Mouse (Mus musculus): ENCODE data around the gene Tasp1. TPM values are rescaled to one million over a fixed set of nuclear protein-coding genes. Genes with fewer than 3 reads are reported as not detected.

The Tasp1 gene
- polyA plus RNA-seq, 1 experiment from 2014 or later, result 18.1 TPM

DNA sequence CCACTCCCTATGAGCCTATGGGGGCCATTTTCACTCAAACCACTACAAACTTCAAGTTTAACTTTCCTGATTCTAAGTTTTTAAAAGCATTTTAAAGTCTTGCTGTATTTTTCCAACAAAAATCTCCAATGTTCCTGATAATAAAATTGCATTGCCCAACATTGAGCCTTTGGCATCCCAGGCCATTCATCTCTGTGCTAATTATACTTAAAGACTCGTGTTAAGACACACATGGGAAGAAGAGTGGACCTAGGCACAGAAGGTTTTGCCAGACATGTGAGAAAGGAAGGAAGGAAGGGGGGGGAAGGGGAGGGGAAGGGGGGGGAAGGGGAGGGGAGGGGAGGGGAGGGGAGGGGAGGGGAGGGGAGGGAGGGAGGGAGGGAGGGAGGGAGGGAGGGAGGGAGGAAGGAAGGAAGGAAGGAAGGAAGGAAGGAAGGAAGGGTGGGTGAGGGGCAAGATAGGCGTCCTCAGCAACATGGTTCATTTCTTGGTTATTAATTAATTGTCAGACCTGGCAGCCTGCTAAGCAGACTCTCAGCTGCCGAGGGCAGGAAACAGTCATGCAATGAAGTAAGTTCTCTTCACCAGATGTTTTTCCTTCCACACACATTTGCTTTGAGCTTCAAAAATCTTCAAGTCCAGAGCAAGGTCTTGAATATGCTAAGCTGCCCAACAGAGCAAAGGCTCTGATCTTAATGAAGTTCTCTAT, 207.0 kb downstream of the Tasp1 start:
- Histone ChIP-seq H3K4me1 (no peaks in the 10 kb centered on the region), H3K4me3 (no peak overlapping the region), H3K36me3 (no peaks in the 10 kb centered on the region), H3K27ac (replicated peaks) (no peak overlapping the region), H3K27me3 (ENCODE audit: low read depth, poor library complexity, severe bottlenecking) (no peaks in the 10 kb centered on the region), H3K9me3 (replicated peaks) (no peaks in the 10 kb centered on the region)
- 80% methylated on average over 3 of the region's 3 CpGs for WGBS
- no peak for DNase-seq (ENCODE audit: low spot score)

DNA sequence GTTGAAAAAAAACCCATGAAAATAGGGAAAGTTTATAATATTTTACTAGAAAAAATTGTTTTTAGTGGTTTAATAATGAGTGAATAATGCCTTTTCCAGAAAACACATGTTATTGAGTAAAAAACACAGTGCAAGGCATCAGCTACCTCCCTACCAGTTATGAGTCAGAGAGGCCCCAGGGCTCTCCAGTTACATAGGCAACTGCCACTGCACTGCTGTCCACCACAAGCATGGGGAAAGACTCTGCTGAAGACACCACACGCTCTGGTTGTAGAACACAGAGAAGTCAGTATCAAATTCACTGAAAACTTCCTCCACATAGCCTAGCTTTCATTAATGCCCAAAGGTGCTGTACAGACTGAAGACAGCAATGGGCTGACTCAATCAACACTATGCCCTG, 217.0 kb downstream of the Tasp1 start:
- Histone ChIP-seq H3K4me1 (no peaks in the 10 kb centered on the region), H3K4me3 (no peak overlapping the region), H3K27me3 (ENCODE audit: low read depth, poor library complexity, severe bottlenecking) (no peaks in the 10 kb centered on the region), H3K36me3 (no peaks in the 10 kb centered on the region), H3K27ac (replicated peaks) (no peak overlapping the region), H3K9me3 (replicated peaks) (no peaks in the 10 kb centered on the region)
- WGBS, result 78% methylated on average over 1 of the region's 1 CpGs
- no peak for DNase-seq (ENCODE audit: low spot score)

GRCm38 (mm10) chr2:139841359-139841758, 225.2 kb downstream of the Tasp1 start:
- DNase-seq (ENCODE audit: low spot score), result no peak
- H3K4me1 ChIP-seq, result no peaks in the 10 kb centered on the region
- WGBS, result 90% methylated on average over 1 of the region's 1 CpGs
- no peaks in the 10 kb centered on the region for H3K9me3 ChIP-seq (replicated peaks)
- H3K27me3 ChIP-seq (ENCODE audit: low read depth, poor library complexity, severe bottlenecking), result no peaks in the 10 kb centered on the region
- H3K27ac ChIP-seq (replicated peaks), result no peak overlapping the region
- no peak overlapping the region for H3K4me3 ChIP-seq
- no peaks in the 10 kb centered on the region for H3K36me3 ChIP-seq

GRCm38 (mm10) chr2:139840941-139841340, 225.7 kb downstream of the Tasp1 start:
- Histone ChIP-seq H3K36me3 (no peaks in the 10 kb centered on the region), H3K27me3 (ENCODE audit: low read depth, poor library complexity, severe bottlenecking) (no peaks in the 10 kb centered on the region), H3K4me3 (no peak overlapping the region), H3K9me3 (replicated peaks) (no peaks in the 10 kb centered on the region), H3K4me1 (no peaks in the 10 kb centered on the region), H3K27ac (replicated peaks) (no peak overlapping the region)
- WGBS, result 86% methylated on average over 5 of the region's 5 CpGs
- DNase-seq (ENCODE audit: low spot score), result no peak

- H3K4me1 ChIP-seq, result no peaks in the 10 kb centered on the region; the same call in 1 of the 2 replicates
- H3K27ac ChIP-seq (replicated peaks), result no peak overlapping the region
- 91% methylated on average over 8 of the region's 8 CpGs for WGBS
- H3K4me3 ChIP-seq, result no peak overlapping the region
- no peaks in the 10 kb centered on the region for H3K36me3 ChIP-seq
- DNase-seq (ENCODE audit: low spot score), result no peak
- no peaks in the 10 kb centered on the region for H3K9me3 ChIP-seq (replicated peaks)
- no peaks in the 10 kb centered on the region for H3K27me3 ChIP-seq (ENCODE audit: low read depth, poor library complexity, severe bottlenecking)
These were observed 244.8 kb downstream of the Tasp1 start for GRCm38 (mm10) chr2:139821589-139822378.

- Histone ChIP-seq H3K27me3 (ENCODE audit: low read depth, poor library complexity, severe bottlenecking) (no peaks in the 10 kb centered on the region), H3K9me3 (replicated peaks) (no peaks in the 10 kb centered on the region), H3K36me3 (no peaks in the 10 kb centered on the region), H3K27ac (replicated peaks) (no peak overlapping the region), H3K4me3 (no peak overlapping the region), H3K4me1 (no peaks in the 10 kb centered on the region; the same call in 1 of the 2 replicates)
- 84% methylated on average over 3 of the region's 3 CpGs for WGBS
- DNase-seq (ENCODE audit: low spot score), result no peak
These were observed 249.3 kb downstream of the Tasp1 start for GRCm38 (mm10) chr2:139817275-139817674.

- DNase-seq (ENCODE audit: low spot score), result no peak
- 95% methylated on average over 6 of the region's 6 CpGs for WGBS
- Histone ChIP-seq H3K9me3 (replicated peaks) (no peaks in the 10 kb centered on the region), H3K4me1 (no peaks in the 10 kb centered on the region), H3K4me3 (no peak overlapping the region), H3K27me3 (ENCODE audit: low read depth, poor library complexity, severe bottlenecking) (no peaks in the 10 kb centered on the region), H3K36me3 (no peaks in the 10 kb centered on the region), H3K27ac (replicated peaks) (no peak overlapping the region)
These were observed 258.7 kb downstream of the Tasp1 start for GRCm38 (mm10) chr2:139807887-139808286.

DNA sequence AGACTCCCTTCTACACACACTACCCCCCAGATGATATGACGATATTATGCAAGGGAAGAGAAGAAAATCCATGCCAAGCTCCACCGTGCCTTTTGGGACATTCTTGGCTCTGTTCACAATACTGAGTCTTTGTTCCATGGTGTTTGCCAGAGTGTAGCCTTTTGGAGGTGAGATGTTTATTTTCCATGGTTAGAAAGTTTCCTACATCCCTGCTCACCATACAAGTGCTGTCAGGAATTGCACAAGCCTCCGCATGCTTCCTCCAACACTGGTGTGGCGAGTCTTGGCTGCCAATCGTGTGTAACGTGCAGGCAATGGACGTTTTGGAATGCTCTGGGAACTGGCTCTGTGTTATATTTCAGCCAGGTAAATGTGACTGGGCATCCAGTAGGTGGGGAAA, 262.6 kb downstream of the Tasp1 start:
- WGBS, result 87% methylated on average over 7 of the region's 7 CpGs

DNA sequence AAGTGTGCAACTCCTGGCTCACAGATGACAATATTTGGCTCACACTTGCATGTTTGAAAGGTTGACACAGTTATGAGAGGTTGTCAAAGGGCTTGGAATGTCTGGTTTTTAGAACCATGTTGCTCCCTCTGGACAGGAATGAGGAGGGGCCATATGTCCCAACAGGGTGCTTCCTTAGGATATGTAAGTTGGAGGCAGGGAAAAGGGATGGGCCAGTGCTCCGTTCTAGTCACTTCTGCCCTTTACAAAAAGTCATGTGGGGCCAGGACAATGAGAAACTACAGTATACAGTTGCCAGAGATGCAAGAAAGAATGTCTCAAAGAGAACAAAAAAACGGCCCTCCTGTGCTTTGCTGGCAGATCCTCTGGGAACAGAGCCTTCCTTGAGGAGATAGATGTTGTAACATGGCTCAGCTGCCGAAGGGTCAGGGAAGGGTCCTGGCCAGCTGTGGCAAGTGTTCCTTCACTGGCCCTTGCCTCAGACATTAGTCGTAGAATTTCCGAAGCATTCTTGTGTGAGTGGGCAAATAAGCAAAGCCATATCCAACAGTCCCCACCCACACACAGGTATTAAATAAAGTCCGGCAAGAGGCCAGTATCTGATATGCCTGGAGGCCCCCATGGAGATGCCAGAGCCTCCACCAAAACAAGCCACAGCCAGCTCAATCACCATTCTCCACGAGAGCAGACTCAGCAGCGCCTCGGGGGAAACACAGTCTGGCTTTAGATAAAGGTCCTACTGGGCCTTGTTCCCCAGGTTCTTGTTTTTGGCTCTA, 274.1 kb downstream of the Tasp1 start:
- Histone ChIP-seq H3K9me3 (replicated peaks) (no peaks in the 10 kb centered on the region), H3K4me3 (no peak overlapping the region), H3K27ac (replicated peaks) (no peak overlapping the region), H3K36me3 (no peaks in the 10 kb centered on the region), H3K27me3 (ENCODE audit: low read depth, poor library complexity, severe bottlenecking) (no peaks in the 10 kb centered on the region), H3K4me1 (no peaks in the 10 kb centered on the region)
- no peak for DNase-seq (ENCODE audit: low spot score)
- 85% methylated on average over 9 of the region's 9 CpGs for WGBS

More for the DNA sequence above, 262.6 kb downstream of the Tasp1 start:
- no peaks in the 10 kb centered on the region for H3K36me3 ChIP-seq
- DNase-seq (ENCODE audit: low spot score), result no peak
- H3K9me3 ChIP-seq (replicated peaks), result no peaks in the 10 kb centered on the region
- no peak overlapping the region for H3K27ac ChIP-seq (replicated peaks)
- no peaks in the 10 kb centered on the region for H3K4me1 ChIP-seq
- H3K4me3 ChIP-seq, result no peak overlapping the region
- H3K27me3 ChIP-seq (ENCODE audit: low read depth, poor library complexity, severe bottlenecking), result no peaks in the 10 kb centered on the region

DNA sequence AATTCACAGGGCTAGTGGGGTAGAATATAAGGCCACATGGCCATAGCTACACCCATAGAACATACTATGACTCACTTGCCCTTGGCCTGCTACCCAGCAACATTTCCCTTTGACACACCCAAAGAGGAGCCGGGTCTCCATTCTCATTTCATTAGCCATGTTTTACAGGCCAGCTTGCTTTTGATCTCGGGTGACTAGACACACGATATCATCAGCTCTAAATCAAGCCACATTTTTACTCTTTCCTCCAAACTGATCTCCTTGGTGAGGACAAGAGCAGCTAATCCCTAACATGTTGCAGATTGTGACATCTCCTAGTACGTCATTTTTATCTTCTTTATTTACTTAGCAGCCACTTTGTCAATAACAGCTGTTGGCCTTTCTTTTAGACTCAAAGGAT, 277.9 kb downstream of the Tasp1 start:
- H3K4me1 ChIP-seq, result no peaks in the 10 kb centered on the region
- no peaks in the 10 kb centered on the region for H3K27me3 ChIP-seq (ENCODE audit: low read depth, poor library complexity, severe bottlenecking)
- H3K4me3 ChIP-seq, result no peak overlapping the region
- DNase-seq (ENCODE audit: low spot score), result no peak
- no peaks in the 10 kb centered on the region for H3K36me3 ChIP-seq
- no peaks in the 10 kb centered on the region for H3K9me3 ChIP-seq (replicated peaks)
- H3K27ac ChIP-seq (replicated peaks), result no peak overlapping the region
- 83% methylated on average over 4 of the region's 4 CpGs for WGBS

DNA sequence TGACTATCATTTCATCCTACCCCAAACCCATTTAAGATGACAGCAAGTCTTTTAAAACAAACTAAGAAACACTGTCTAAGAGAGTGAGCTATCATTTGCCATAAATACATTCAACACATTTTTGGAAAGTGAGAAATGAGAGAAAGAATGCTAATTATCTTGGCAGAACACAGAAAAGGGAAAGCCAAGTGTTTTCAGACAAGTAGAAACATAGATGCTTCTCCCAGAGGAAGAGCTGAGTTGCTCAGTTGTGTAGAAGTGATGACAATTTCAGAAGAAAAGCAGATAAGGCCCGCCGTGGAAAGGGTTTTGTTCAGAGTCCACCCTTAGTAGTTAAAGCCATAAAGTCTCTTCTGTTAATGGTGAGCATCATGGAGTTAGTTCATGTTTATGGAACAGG, 281.7 kb downstream of the Tasp1 start:
- H3K27me3 ChIP-seq (ENCODE audit: low read depth, poor library complexity, severe bottlenecking), result no peaks in the 10 kb centered on the region
- H3K4me1 ChIP-seq, result no peaks in the 10 kb centered on the region
- WGBS, result 95% methylated on average over 2 of the region's 2 CpGs
- H3K27ac ChIP-seq (replicated peaks), result no peak overlapping the region
- H3K36me3 ChIP-seq, result no peaks in the 10 kb centered on the region
- no peak for DNase-seq (ENCODE audit: low spot score)
- H3K9me3 ChIP-seq (replicated peaks), result no peaks in the 10 kb centered on the region
- no peak overlapping the region for H3K4me3 ChIP-seq

GRCm38 (mm10) chr2:139784465-139784864, 282.1 kb downstream of the Tasp1 start:
- no peak for DNase-seq (ENCODE audit: low spot score)
- H3K36me3 ChIP-seq, result no peaks in the 10 kb centered on the region
- no peak overlapping the region for H3K27ac ChIP-seq (replicated peaks)
- H3K9me3 ChIP-seq (replicated peaks), result no peaks in the 10 kb centered on the region
- 84% methylated on average over 1 of the region's 1 CpGs for WGBS
- H3K27me3 ChIP-seq (ENCODE audit: low read depth, poor library complexity, severe bottlenecking), result no peaks in the 10 kb centered on the region
- no peaks in the 10 kb centered on the region for H3K4me1 ChIP-seq
- no peak overlapping the region for H3K4me3 ChIP-seq

Data from midbrain, embryonic 10.5 days (tissue).